Mouse (Mus musculus) G1E-ER4 (cell line): ENCODE data around the gene Coro2b. TPM values are rescaled to one million over a fixed set of nuclear protein-coding genes. Genes with fewer than 3 reads are reported as not detected.

Experiments
- GATA1 ChIP-seq: IDR thresholded peaks from one replicate; pipeline ENCODE4 v1.8.0; 2012; ENCODE audit warnings: low read length, inconsistent platforms
- polyA plus RNA-seq: library from polyadenylated mRNA; stranded (reverse); fragments of >175 nt; gene quantifications from 2 replicates; pipeline ENCODE4 v1.2.3, GENCODE M21; 2012

Coro2b gene
- polyA plus RNA-seq, 1 experiment: not detected

GRCm38 (mm10) chr9:62474206-62474605, 62.6 kb downstream of the Coro2b start:
- TF ChIP-seq GATA1: no peak

- TF ChIP-seq GATA1: no peak
These were observed 65.2 kb downstream of the Coro2b start for GRCm38 (mm10) chr9:62471541-62472189.

- TF ChIP-seq GATA1: no peak
These were observed 65.8 kb downstream of the Coro2b start for GRCm38 (mm10) chr9:62471041-62471440.

GRCm38 (mm10) chr9:62470398-62470797, 66.4 kb downstream of the Coro2b start:
- TF ChIP-seq GATA1: no peak

- TF ChIP-seq GATA1: no peak
These were observed 67.1 kb downstream of the Coro2b start for GRCm38 (mm10) chr9:62469696-62470095.

- TF ChIP-seq GATA1: no peak
These were observed 67.7 kb downstream of the Coro2b start for GRCm38 (mm10) chr9:62469143-62469542.

GRCm38 (mm10) chr9:62467413-62467784, 69.4 kb downstream of the Coro2b start:
- no peak for TF ChIP-seq GATA1

GRCm38 (mm10) chr9:62466742-62467412, 70.0 kb downstream of the Coro2b start:
- no peak for TF ChIP-seq GATA1

- TF ChIP-seq GATA1: no peak
These were observed 70.8 kb downstream of the Coro2b start for GRCm38 (mm10) chr9:62466053-62466452.

GRCm38 (mm10) chr9:62464727-62465126, 72.1 kb downstream of the Coro2b start:
- no peak for TF ChIP-seq GATA1

GRCm38 (mm10) chr9:62461766-62462165, 75.1 kb downstream of the Coro2b start:
- no peak for TF ChIP-seq GATA1

GRCm38 (mm10) chr9:62461095-62461494, 75.7 kb downstream of the Coro2b start:
- no peak for TF ChIP-seq GATA1

GRCm38 (mm10) chr9:62460086-62460485, 76.8 kb downstream of the Coro2b start:
- TF ChIP-seq GATA1: no peak

GRCm38 (mm10) chr9:62458457-62458856, 78.4 kb downstream of the Coro2b start:
- TF ChIP-seq GATA1: no peak

GRCm38 (mm10) chr9:62456015-62456414, 80.8 kb downstream of the Coro2b start:
- no peak for TF ChIP-seq GATA1

- no peak for TF ChIP-seq GATA1
These were observed 81.5 kb downstream of the Coro2b start for GRCm38 (mm10) chr9:62455210-62455969.
